Mouse (Mus musculus) erythroblast, embryonic 14.5 days (primary cell): ENCODE measurements around the gene Hist1h2bf. TPM values are rescaled to one million over a fixed set of nuclear protein-coding genes. Genes with fewer than 3 reads are reported as not detected.
A peak's percentile ranks its signal among the peaks of the same experiment; 100 is the strongest.
"Not testable (repeated sequence)": the region's sequence is repeated elsewhere in the genome, so short reads cannot be mapped to it uniquely, and the experiment has no call there.

ENCODE experiments used
- H3K27me3 ChIP-seq: 2 replicates; pipeline ENCODE4 v1.6.1; 2012; ENCODE audit warnings: inconsistent platforms; ENCODE audit not compliant: control insufficient read depth
- H3K36me3 ChIP-seq: 2 replicates; pipeline ENCODE4 v1.6.1; 2012; ENCODE audit warnings: mild to moderate bottlenecking, inconsistent platforms; ENCODE audit not compliant: control insufficient read depth
- H3K4me1 ChIP-seq: 2 replicates; pipeline ENCODE4 v1.6.1; 2012; ENCODE audit warnings: inconsistent platforms; ENCODE audit not compliant: control insufficient read depth
- H3K4me3 ChIP-seq: replicated peaks from 2 replicates; pipeline ENCODE3; 2012; ENCODE audit warnings: moderate library complexity, mild to moderate bottlenecking, inconsistent platforms
- H3K9me3 ChIP-seq: 2 replicates; pipeline ENCODE4 v1.6.1; 2012; ENCODE audit warnings: low read length, inconsistent platforms, mixed read lengths; ENCODE audit not compliant: control insufficient read depth
- GATA1 ChIP-seq: IDR thresholded peaks from 2 replicates; pipeline ENCODE4 v1.6.1; 2012; ENCODE audit warnings: low read length, inconsistent platforms, mixed read lengths
- TAL1 ChIP-seq: IDR thresholded peaks from 3 replicates; pipeline ENCODE4 v1.6.1; 2012; ENCODE audit warnings: low read length, inconsistent platforms, mixed read lengths
- polyA plus RNA-seq: library from polyadenylated mRNA; stranded (reverse); fragments of >175 nt; gene quantifications from 2 replicates; pipeline ENCODE4 v1.2.3, GENCODE M21; 2012

Gene Hist1h2bf
- polyA plus RNA-seq, 1 experiment: 15.6 TPM

GRCm38 (mm10) chr13:23536076-23536822 is 37.7 kb downstream of the Hist1h2bf start:
- Histone ChIP-seq H3K4me1 (peaks cover 56% of the 10 kb centered on the region), H3K27me3 (no peaks in the 10 kb centered on the region), H3K36me3 (peaks cover 32% of the 10 kb centered on the region), H3K9me3 (no peaks in the 10 kb centered on the region), H3K4me3 (peak overlapping the region; percentile 75)
- TF ChIP-seq TAL1 (no peak), GATA1 (no peak)

GRCm38 (mm10) chr13:23535137-23536075 is 38.6 kb downstream of the Hist1h2bf start, which contains the start of gene Hist1h3g:
Gene Hist1h3g (plus strand): TSS chr13:23535422.
- H3K4me1 ChIP-seq: peaks cover 49% of the 10 kb centered on the region
- H3K4me3 ChIP-seq: peak within 1 kb of the TSS; percentile 82
- not testable (repeated sequence) for H3K27me3 ChIP-seq, H3K9me3 ChIP-seq
- H3K36me3 ChIP-seq: peaks cover 27% of the 10 kb centered on the region

DNA sequence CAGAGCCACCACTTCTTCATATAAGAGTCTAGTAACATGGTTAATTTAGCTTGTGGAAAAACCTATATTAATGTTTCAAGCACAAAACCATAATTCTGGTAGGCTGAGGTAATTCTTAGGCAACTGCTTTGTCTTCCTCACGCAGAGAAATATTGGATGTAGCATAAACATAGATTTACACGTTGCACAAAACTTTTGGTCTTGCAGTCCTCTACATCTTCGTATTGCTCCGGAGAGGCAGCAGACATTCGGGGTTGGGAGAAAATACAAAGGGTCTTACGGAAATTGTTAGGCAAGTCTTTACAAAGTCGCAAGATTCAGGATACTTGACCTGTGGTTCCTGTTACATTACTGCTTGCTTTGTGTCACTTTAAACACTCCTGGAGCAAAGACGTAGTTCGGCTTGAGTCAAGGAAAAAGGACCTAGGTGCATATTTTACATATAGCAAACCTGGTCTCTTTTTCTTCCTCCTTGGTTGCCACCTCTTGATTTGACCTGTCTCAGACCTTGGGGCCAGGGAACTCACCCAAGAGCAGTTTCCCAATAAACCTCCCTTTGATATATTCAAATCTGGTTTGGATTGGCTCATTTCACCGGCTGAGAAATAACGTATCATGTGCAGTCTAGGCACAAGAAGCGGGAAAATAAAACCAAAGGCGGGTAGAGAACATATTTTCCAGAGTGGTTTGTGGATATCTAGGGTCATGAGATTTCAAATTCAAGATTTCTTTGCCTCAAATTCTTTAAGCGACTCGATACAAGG is 39.4 kb downstream of the Hist1h2bf start:
- peaks cover 51% of the 10 kb centered on the region for H3K4me1 ChIP-seq
- no peaks in the 10 kb centered on the region for H3K27me3 ChIP-seq
- no peaks in the 10 kb centered on the region for H3K9me3 ChIP-seq
- peak overlapping the region; percentile 82 for H3K4me3 ChIP-seq
- H3K36me3 ChIP-seq: peaks cover 23% of the 10 kb centered on the region
- TF ChIP-seq GATA1 (no peak), TAL1 (no peak)

DNA sequence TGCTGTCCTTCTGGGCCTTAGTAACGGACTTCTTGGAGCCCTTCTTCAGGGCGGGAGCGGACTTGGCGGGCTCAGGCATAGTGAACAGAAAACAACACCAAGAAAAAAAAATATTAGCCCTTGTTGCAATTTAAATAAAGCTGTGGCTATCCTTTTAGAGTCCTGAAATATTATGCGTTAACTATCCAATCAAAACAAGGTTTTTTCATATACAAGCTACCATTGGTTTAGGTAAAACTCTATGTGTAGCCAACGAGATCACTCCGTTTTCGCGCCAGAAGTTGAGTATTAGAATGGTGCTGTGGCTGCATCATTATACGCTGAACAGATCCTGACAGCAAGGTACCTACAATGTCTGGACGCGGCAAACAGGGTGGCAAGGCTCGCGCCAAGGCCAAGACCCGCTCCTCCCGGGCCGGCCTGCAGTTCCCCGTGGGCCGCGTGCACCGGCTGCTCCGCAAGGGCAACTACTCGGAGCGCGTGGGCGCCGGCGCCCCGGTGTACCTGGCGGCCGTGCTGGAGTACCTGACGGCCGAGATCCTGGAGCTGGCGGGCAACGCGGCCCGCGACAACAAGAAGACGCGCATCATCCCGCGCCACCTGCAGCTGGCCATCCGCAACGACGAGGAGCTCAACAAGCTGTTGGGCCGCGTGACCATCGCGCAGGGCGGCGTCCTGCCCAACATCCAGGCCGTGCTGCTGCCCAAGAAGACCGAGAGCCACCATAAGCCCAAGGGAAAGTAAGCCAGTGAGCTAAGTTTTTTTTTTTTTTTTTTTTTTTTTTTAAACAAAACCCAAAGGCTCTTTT is 40.2 kb downstream of the Hist1h2bf start, which contains the start of gene Hist1h2af:
Gene Hist1h2af, plus strand, starts transcription at position 347 of the 808 bp plus-strand sequence.
- H3K27me3 ChIP-seq, H3K9me3 ChIP-seq: not testable (repeated sequence)
- peak within 1 kb of the TSS; percentile 82 for H3K4me3 ChIP-seq
- H3K36me3 ChIP-seq: peaks cover 18% of the 10 kb centered on the region
- H3K4me1 ChIP-seq: peaks cover 53% of the 10 kb centered on the region

- no peaks in the 10 kb centered on the region for H3K27me3 ChIP-seq
- peak overlapping the region; percentile 80 for H3K4me3 ChIP-seq
- TF ChIP-seq TAL1 (no peak), GATA1 (no peak)
- H3K4me1 ChIP-seq: peaks cover 43% of the 10 kb centered on the region
- H3K9me3 ChIP-seq: no peaks in the 10 kb centered on the region
- H3K36me3 ChIP-seq: peaks cover 7% of the 10 kb centered on the region
Measured at GRCm38 (mm10) chr13:23532262-23533075, 41.5 kb downstream of the Hist1h2bf start.

GRCm38 (mm10) chr13:23530901-23531875 is 42.8 kb downstream of the Hist1h2bf start, which contains the start of gene Hist1h4h:
Gene Hist1h4h (plus strand): TSS chr13:23531050.
- TF ChIP-seq TAL1: no peak
- no peak for TF ChIP-seq GATA1
- Histone ChIP-seq H3K9me3 (no peaks in the 10 kb centered on the region), H3K4me3 (peak within 1 kb of the TSS; percentile 80), H3K4me1 (peaks cover 43% of the 10 kb centered on the region), H3K27me3 (no peaks in the 10 kb centered on the region), H3K36me3 (no peaks in the 10 kb centered on the region)
